Mouse (Mus musculus) MEL (cell line): ENCODE results near the gene Acap1. TPM values are rescaled to one million over a fixed set of nuclear protein-coding genes. Genes with fewer than 3 reads are reported as not detected.

Source experiments
- DNase-seq: peaks from one replicate; pipeline ENCODE4 v3.0.0; 2011; ENCODE audit warnings: low read depth, low spot score
- H3K27ac ChIP-seq: 2 replicates; pipeline ENCODE4 v1.5.1; 2012; ENCODE audit warnings: low read depth, mild to moderate bottlenecking, control low read depth, low read length, moderate library complexity; ENCODE audit not compliant: control insufficient read depth
- H3K27me3 ChIP-seq, 2 experiments: fragments of 150-350 bp in 1 of 2; sonication (generic) in 1 of 2; 2 replicates each; pipeline ENCODE4 v1.6.1; 2012; ENCODE audit warnings: low read length in 2 of 2, mild to moderate bottlenecking in 2 of 2, improper control_type of control experiment in 1 of 2, moderate library complexity in 1 of 2; ENCODE audit not compliant: insufficient read depth in 2 of 2, control insufficient read depth in 1 of 2
- H3K36me3 ChIP-seq, 2 experiments: 2 replicates each; pipeline ENCODE4 v1.6.1; 2012 to 2014; ENCODE audit warnings: low read length in 2 of 2, improper control_type of control experiment in 1 of 2, inconsistent platforms in 1 of 2, mild to moderate bottlenecking in 1 of 2; ENCODE audit not compliant: insufficient read depth in 2 of 2, control insufficient read depth in 1 of 2
- H3K4me1 ChIP-seq, 2 experiments: fragments of 150-350 bp in 1 of 2; sonication (generic) in 1 of 2; 2 replicates each; pipeline ENCODE4 v1.6.1; 2012; ENCODE audit warnings: low read length in 2 of 2, improper control_type of control experiment in 1 of 2, mild to moderate bottlenecking in 1 of 2; ENCODE audit not compliant: insufficient read depth in 2 of 2, control insufficient read depth in 1 of 2
- H3K4me3 ChIP-seq, 2 experiments: fragments of 150-350 bp in 1 of 2; sonication (generic) in 1 of 2; 2 replicates each; pipeline ENCODE4 v1.5.1; 2012; ENCODE audit warnings: low read depth in 2 of 2, low read length in 2 of 2, mild to moderate bottlenecking in 2 of 2, moderate library complexity in 2 of 2, control low read depth in 1 of 2, improper control_type of control experiment in 1 of 2; ENCODE audit not compliant: control insufficient read depth in 1 of 2, insufficient read depth in 1 of 2
- H3K79me2 ChIP-seq: 2 replicates; pipeline ENCODE4 v1.6.1; 2012; ENCODE audit warnings: mild to moderate bottlenecking, low read length, moderate library complexity; ENCODE audit not compliant: control insufficient read depth, poor library complexity, insufficient read depth
- H3K9ac ChIP-seq: 2 replicates; pipeline ENCODE4 v1.6.1; 2012; ENCODE audit warnings: low read depth, mild to moderate bottlenecking, control low read depth, low read length, moderate library complexity; ENCODE audit not compliant: control insufficient read depth, poor library complexity, severe bottlenecking
- H3K9me3 ChIP-seq: fragments of 150-350 bp; sonication (generic); replicated peaks from 2 replicates; pipeline ENCODE4 v1.6.1; 2012; ENCODE audit warnings: mild to moderate bottlenecking, low read length, improper control_type of control experiment, moderate library complexity; ENCODE audit not compliant: insufficient read depth
- CHD2 ChIP-seq: IDR thresholded peaks from 2 replicates; pipeline ENCODE4 v1.6.1; 2011; ENCODE audit warnings: low read length, improper control_type of control experiment
- CTCF ChIP-seq, 3 experiments: IDR thresholded peaks in 2 of 3; conservative IDR thresholded peaks in 1 of 3; 2 replicates each; pipeline ENCODE4 v1.5.1; 2011 to 2012; ENCODE audit warnings: low read length in 3 of 3, low read depth in 2 of 3, mild to moderate bottlenecking in 2 of 3, improper control_type of control experiment in 1 of 3, inconsistent platforms in 1 of 3, mixed read lengths in 1 of 3, moderate library complexity in 1 of 3; ENCODE audit not compliant: control insufficient read depth in 1 of 3, insufficient read depth in 1 of 3, poor library complexity in 1 of 3, severe bottlenecking in 1 of 3
- ETS1 ChIP-seq: IDR thresholded peaks from 2 replicates; pipeline ENCODE4 v1.6.1; 2012; ENCODE audit warnings: low read depth, mild to moderate bottlenecking, inconsistent platforms, low read length, improper control_type of control experiment, moderate library complexity
- GABPA ChIP-seq: IDR thresholded peaks from 2 replicates; pipeline ENCODE4 v1.6.1; 2012; ENCODE audit warnings: low read depth, mild to moderate bottlenecking, inconsistent platforms, low read length, improper control_type of control experiment, moderate library complexity
- GATA1 ChIP-seq: IDR thresholded peaks from 2 replicates; pipeline ENCODE4 v1.6.1; 2011; ENCODE audit warnings: low read depth, low read length, improper control_type of control experiment
- KAT2A ChIP-seq: conservative IDR thresholded peaks from 2 replicates; pipeline ENCODE4 v1.6.1; 2012; ENCODE audit warnings: low read depth, low read length, improper control_type of control experiment, inconsistent platforms
- MAFK ChIP-seq: IDR thresholded peaks from 2 replicates; pipeline ENCODE4 v1.6.1; 2011; ENCODE audit warnings: low read depth, mild to moderate bottlenecking, low read length, improper control_type of control experiment, borderline replicate concordance
- MAX ChIP-seq: IDR thresholded peaks from 2 replicates; pipeline ENCODE4 v1.6.1; 2011; ENCODE audit warnings: low read length, improper control_type of control experiment
- MAZ ChIP-seq: IDR thresholded peaks from 2 replicates; pipeline ENCODE4 v1.6.1; 2012; ENCODE audit warnings: low read depth, mild to moderate bottlenecking, inconsistent platforms, low read length, improper control_type of control experiment
- MXI1 ChIP-seq: IDR thresholded peaks from 2 replicates; pipeline ENCODE4 v1.6.1; 2011; ENCODE audit warnings: mild to moderate bottlenecking, low read depth, low read length, improper control_type of control experiment
- MYB ChIP-seq: IDR thresholded peaks from 2 replicates; pipeline ENCODE4 v1.6.1; 2011; ENCODE audit warnings: mild to moderate bottlenecking, low read depth, low read length, improper control_type of control experiment
- NRF1 ChIP-seq: IDR thresholded peaks from 2 replicates; pipeline ENCODE4 v1.6.1; 2014; ENCODE audit warnings: low read depth, mild to moderate bottlenecking, inconsistent platforms, low read length, improper control_type of control experiment, moderate library complexity; ENCODE audit not compliant: poor library complexity, insufficient read depth, severe bottlenecking
- POLR2A ChIP-seq, 2 experiments: IDR thresholded peaks; 2 replicates each; pipeline ENCODE4 v1.6.1; 2011 to 2012; ENCODE audit warnings: low read length in 2 of 2, mild to moderate bottlenecking in 2 of 2, control low read depth in 1 of 2, improper control_type of control experiment in 1 of 2, low read depth in 1 of 2, moderate library complexity in 1 of 2; ENCODE audit not compliant: control insufficient read depth in 1 of 2, insufficient read depth in 1 of 2, poor library complexity in 1 of 2
- POLR2AphosphoS2 ChIP-seq: IDR thresholded peaks from 2 replicates; pipeline ENCODE4 v1.6.1; 2011; ENCODE audit warnings: low read length, improper control_type of control experiment
- POLR2AphosphoS5 ChIP-seq: IDR thresholded peaks from 2 replicates; pipeline ENCODE4 v1.6.1; 2012; ENCODE audit warnings: low read depth, borderline replicate concordance, mild to moderate bottlenecking, inconsistent platforms, low read length, moderate library complexity, mixed read lengths
- RAD21 ChIP-seq: IDR thresholded peaks from 2 replicates; pipeline ENCODE4 v1.6.1; 2011; ENCODE audit warnings: mild to moderate bottlenecking, low read depth, low read length, improper control_type of control experiment
- SIN3A ChIP-seq: IDR thresholded peaks from 2 replicates; pipeline ENCODE4 v1.6.1; 2012; ENCODE audit warnings: low read length, improper control_type of control experiment, inconsistent platforms
- SMC3 ChIP-seq: IDR thresholded peaks from 2 replicates; pipeline ENCODE4 v1.6.1; 2011; ENCODE audit warnings: low read depth, low read length, improper control_type of control experiment
- TAL1 ChIP-seq: IDR thresholded peaks from 2 replicates; pipeline ENCODE4 v1.6.1; 2012; ENCODE audit warnings: mild to moderate bottlenecking, inconsistent platforms, low read length, moderate library complexity, mixed read lengths
- TBP ChIP-seq: IDR thresholded peaks from 2 replicates; pipeline ENCODE4 v1.8.0; 2011; ENCODE audit warnings: low read depth, low read length, improper control_type of control experiment
- TCF12 ChIP-seq: IDR thresholded peaks from 2 replicates; pipeline ENCODE4 v1.6.1; 2014; ENCODE audit warnings: low read depth, mild to moderate bottlenecking, inconsistent platforms, low read length, improper control_type of control experiment, moderate library complexity
- ZC3H11A ChIP-seq: IDR thresholded peaks from 2 replicates; pipeline ENCODE4 v1.6.1; 2012; ENCODE audit warnings: low read depth, mild to moderate bottlenecking, inconsistent platforms, low read length, improper control_type of control experiment
- ZKSCAN1 ChIP-seq: IDR thresholded peaks from 2 replicates; pipeline ENCODE4 v1.6.1; 2012; ENCODE audit warnings: low read depth, mild to moderate bottlenecking, inconsistent platforms, low read length, improper control_type of control experiment, moderate library complexity
- ZMIZ1 ChIP-seq: IDR thresholded peaks from 2 replicates; pipeline ENCODE4 v1.6.1; 2012; ENCODE audit warnings: low read depth, mild to moderate bottlenecking, inconsistent platforms, low read length, improper control_type of control experiment, moderate library complexity
- ZNF384 ChIP-seq: IDR thresholded peaks from 2 replicates; pipeline ENCODE4 v1.6.1; 2012; ENCODE audit warnings: low read depth, mild to moderate bottlenecking, inconsistent platforms, low read length, improper control_type of control experiment
- polyA plus RNA-seq, 2 experiments: library from polyadenylated mRNA; stranded (reverse) in 1 of 2; unstranded in 1 of 2; fragments of >175 nt in 1 of 2; fragments of >200 nt in 1 of 2; gene quantifications; 2 replicates each; pipeline versions ENCODE4 v1.2.1 to v1.2.4; 2012; ENCODE audit warnings: low replicate concordance in 2 of 2, low read depth in 1 of 2; ENCODE audit not compliant: insufficient read length in 2 of 2, insufficient read depth in 1 of 2, missing spikeins in 1 of 2
- total RNA-seq: library from RNA; depleted of rRNA; stranded (reverse); fragments of 300-350 nt; gene quantifications from 2 replicates; pipeline ENCODE4 v1.2.3, GENCODE M21; 2012

The Acap1 gene
- total and polyA plus RNA-seq, 3 experiments, result 20.7 to 42.2 TPM; not detected in 1

DNA sequence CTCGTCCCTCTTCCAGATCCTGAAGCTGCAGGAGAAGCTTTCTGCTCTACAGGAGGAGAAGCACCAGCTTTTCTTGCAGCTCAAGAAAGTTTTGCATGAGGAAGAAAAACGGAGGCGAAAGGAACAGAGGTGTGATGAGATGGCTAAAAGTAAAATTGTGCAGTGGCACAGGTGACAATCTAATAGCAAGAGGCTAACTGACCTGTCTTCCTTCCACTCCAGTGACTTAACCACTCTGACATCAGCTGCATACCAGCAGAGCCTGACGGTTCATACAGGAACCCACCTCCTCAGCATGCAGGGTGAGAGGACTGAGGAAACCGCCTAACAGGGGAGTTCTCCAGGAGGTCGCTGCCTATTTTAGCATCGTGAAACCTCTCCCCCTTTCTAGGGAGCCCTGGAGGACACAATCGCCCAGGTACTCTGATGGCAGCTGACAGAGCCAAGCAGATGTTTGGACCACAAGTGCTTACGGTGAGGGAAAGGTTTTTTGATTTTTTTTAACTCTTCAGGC is 19.6 kb upstream of the Acap1 start:
- Histone ChIP-seq H3K9me3 (no peaks in the 10 kb centered on the region), H3K27me3 (no peaks in the 10 kb centered on the region), H3K27ac (peak overlapping the region; percentile 74), H3K9ac (peak overlapping the region; percentile 77), H3K4me1 (peaks cover 4 to 53% of the 10 kb centered on the region in 2 experiments), H3K79me2 (peaks cover 48% of the 10 kb centered on the region), H3K36me3 (peaks cover 22 to 51% of the 10 kb centered on the region in 2 experiments), H3K4me3 (peak overlapping the region; percentile 58 to 78)
- TF ChIP-seq MXI1, result no peak
- TF ChIP-seq CHD2, result no peak
- no peak for TF ChIP-seq MAX
- no peak for TF ChIP-seq NRF1
- no peak for TF ChIP-seq SMC3
- no peak for TF ChIP-seq POLR2AphosphoS5
- no peak for TF ChIP-seq CTCF (IDR thresholded peaks at IDR 0.05 in 2 of 3, conservative IDR thresholded peaks at IDR 0.05 in 1 of 3; ENCODE audit: control insufficient read depth in 1 of 3, insufficient read depth in 1 of 3, low read depth in 2 of 3, low read length in 3 of 3, poor library complexity in 1 of 3, severe bottlenecking in 1 of 3)
- peak; percentile 61 for DNase-seq

DNA sequence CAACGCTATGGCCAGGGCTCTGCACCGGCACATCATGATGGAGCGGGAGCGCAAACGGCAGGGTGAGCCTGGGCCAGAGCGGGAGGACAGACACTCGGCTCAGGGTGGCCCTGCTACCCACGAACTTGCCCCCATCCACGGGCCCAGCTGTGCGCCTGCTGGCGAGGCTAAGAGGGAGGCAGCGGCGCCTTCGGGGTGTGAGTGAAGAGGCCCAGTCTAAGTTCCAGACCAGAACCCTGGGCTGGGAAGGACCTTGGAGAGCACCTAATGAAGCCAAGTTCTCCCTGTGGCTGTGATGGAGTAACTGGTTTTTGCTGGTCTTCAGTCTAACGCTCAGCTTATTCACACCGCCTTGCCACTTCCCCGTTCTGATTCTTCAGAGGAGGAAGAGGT is 19.0 kb upstream of the Acap1 start:
- peaks cover 4 to 51% of the 10 kb centered on the region in 2 experiments for H3K4me1 ChIP-seq

DNA sequence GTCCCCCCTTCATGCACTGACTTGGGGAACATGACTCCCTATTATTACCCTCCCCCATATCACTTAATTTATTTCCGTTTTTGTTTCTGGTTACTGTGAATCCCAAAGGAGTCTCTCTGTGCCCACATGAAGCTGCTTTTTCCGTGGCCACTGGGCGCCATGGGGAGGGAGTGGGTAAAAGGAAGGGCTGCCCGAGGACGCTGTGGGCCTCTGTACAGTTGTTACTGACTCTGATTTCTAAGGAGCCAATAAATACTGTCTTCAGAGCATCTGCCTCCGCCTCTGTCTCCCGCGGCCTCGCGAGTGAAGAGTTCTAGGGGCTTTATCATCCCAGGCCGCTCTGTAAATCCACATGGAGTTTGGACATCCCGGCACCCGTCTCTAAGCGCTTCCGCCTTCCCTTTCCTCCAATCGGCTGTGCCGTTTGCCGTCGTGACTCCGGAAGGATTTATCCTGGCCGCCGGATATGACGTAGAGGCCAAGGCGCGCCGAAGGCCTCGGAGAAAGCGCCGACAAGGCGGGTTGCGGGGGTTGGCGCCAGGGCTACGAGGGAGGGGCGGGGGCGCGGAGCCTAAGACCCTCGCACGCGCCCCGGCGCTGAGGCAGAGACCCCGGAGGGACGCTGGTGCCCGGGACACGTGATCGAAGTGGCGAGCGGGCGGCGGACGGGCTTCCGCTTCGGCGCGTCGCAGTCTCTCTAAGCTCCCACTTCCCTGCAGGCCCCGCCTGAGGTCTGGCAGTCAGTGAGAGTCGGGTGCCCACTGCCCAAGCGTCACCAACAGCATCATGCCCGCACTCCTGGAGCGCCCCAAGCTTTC is 18.4 kb upstream of the Acap1 start, which contains the start of gene Gps2:
Gene Gps2 (plus strand): TSS at position 335 of the 818 bp plus-strand sequence.
- Histone ChIP-seq H3K9me3 (no peaks in the 10 kb centered on the region), H3K4me1 (peaks cover 2 to 45% of the 10 kb centered on the region in 2 experiments), H3K27me3 (no peaks in the 10 kb centered on the region), H3K79me2 (peaks cover 36% of the 10 kb centered on the region), H3K9ac (peak within 1 kb of the TSS; percentile 78), H3K4me3 (peak within 1 kb of the TSS; percentile 58 to 78), H3K36me3 (peaks cover 15 to 44% of the 10 kb centered on the region in 2 experiments), H3K27ac (peak within 1 kb of the TSS; percentile 80)
- peak; percentile 98 for DNase-seq
- TF ChIP-seq POLR2AphosphoS2, result peak; percentile 99
- TF ChIP-seq TBP, result peak; percentile 66
- no peak for TF ChIP-seq CTCF (IDR thresholded peaks at IDR 0.05 in 2 of 3, conservative IDR thresholded peaks at IDR 0.05 in 1 of 3; ENCODE audit: control insufficient read depth in 1 of 3, insufficient read depth in 1 of 3, low read depth in 2 of 3, low read length in 3 of 3, poor library complexity in 1 of 3, severe bottlenecking in 1 of 3)
- peak; percentile 96 for TF ChIP-seq KAT2A
- no peak for TF ChIP-seq ZNF384
- TF ChIP-seq ZKSCAN1, result no peak
- TF ChIP-seq ZMIZ1, result peak; percentile 49; the same call in 1 of the 2 replicates
- TF ChIP-seq POLR2AphosphoS5, result no peak
- TF ChIP-seq MAX, result peak; percentile 93
- TF ChIP-seq ETS1, result peak; percentile 33; the same call in 1 of the 2 replicates
- no peak for TF ChIP-seq ZC3H11A
- peak; percentile 79 to 87 for TF ChIP-seq POLR2A (IDR thresholded peaks at IDR 0.05; ENCODE audit: control insufficient read depth in 1 of 2, insufficient read depth in 1 of 2, low read depth in 1 of 2, low read length in 2 of 2, poor library complexity in 1 of 2)
- TF ChIP-seq RAD21, result no peak
- TF ChIP-seq TAL1, result no peak
- TF ChIP-seq MAZ, result peak; percentile 56; the same call in 1 of the 2 replicates
- TF ChIP-seq MAFK, result no peak
- no peak for TF ChIP-seq MYB
- TF ChIP-seq MXI1, result peak; percentile 97
- TF ChIP-seq GABPA, result no peak
- TF ChIP-seq SMC3, result no peak; the same call in 1 of the 2 replicates
- peak; percentile 73 for TF ChIP-seq TCF12

More for the DNA sequence above, 19.0 kb upstream of the Acap1 start:
- no peaks in the 10 kb centered on the region for H3K9me3 ChIP-seq
- DNase-seq, result peak; percentile 87
- H3K4me3 ChIP-seq, result peak overlapping the region; percentile 58 to 78
- TF ChIP-seq GATA1 (no peak), SIN3A (peak; percentile 76; the same call in 1 of the 2 replicates)
- peak overlapping the region; percentile 77 for H3K9ac ChIP-seq
- H3K27me3 ChIP-seq, result no peaks in the 10 kb centered on the region
- H3K79me2 ChIP-seq, result peaks cover 42% of the 10 kb centered on the region
- peak overlapping the region; percentile 74 for H3K27ac ChIP-seq
- H3K36me3 ChIP-seq, result peaks cover 19 to 50% of the 10 kb centered on the region in 2 experiments
